Mouse (Mus musculus): ENCODE measurements around the gene Gm39566. TPM values are rescaled to one million over a fixed set of nuclear protein-coding genes. Genes with fewer than 3 reads are reported as not detected.

Gene Gm39566
- total RNA-seq, 2 experiments from 2014 or later: not detected

- DNase-seq (ENCODE audit: low spot score in 2 of 2): peak in 1 of 2 experiments; percentile 33
Measured at GRCm38 (mm10) chr11:69835326-69835965, 20.3 kb upstream of the Gm39566 start.

DNA sequence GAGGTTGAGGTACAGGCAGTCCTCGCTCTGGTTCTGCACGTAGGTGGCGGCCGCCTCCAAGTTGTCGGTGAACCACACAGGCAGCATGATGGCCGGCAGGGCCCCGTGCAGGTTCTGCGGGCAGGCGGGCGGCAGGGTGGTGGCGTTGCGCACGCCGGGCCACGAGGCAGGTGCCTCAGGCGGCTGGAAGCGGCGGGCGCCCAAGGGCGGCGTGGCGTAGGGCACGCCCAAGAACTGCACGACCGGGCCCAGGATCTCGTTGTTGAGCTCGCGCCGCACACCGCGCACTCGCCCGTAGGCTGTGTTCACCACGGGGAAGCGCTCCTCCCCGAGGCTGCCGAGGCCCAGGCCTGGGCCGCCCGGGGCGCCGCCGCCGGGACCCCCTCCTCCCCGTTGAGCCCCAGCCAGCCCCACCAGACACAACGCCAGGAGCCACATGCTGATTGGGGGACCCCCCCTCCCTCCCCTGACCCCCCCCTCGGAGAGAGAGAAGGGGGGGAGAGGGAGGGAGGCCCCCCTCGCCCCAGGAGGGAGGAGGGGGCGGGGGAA, 19.0 kb upstream of the Gm39566 start:
- DNase-seq (ENCODE audit: low spot score in 2 of 2): peak in 1 of 2 experiments; percentile 44

- DNase-seq (ENCODE audit: low spot score in 2 of 2): no peak
Measured at GRCm38 (mm10) chr11:69833554-69833953, 18.5 kb upstream of the Gm39566 start.

DNA sequence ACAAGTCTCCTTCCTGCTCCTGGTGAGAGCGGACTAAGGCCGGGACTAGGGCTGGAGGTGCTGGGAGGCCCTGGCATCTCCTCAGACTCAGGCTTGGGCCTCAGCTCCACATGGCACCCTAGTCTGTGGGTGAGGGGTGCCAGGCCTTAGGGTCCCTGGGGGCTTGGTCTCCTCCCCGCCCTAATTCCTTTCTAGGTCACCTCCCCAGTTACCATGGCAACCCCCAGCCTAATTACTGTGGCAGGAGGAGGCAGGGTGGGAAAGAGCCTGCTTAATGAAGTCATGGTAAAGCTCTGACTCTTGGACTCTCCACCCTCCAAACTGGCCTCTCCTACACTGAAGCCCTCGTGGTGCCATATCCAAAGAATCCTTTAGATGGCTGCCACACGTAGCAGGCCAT, 13.7 kb upstream of the Gm39566 start:
- DNase-seq (ENCODE audit: low spot score in 2 of 2): no peak

GRCm38 (mm10) chr11:69823456-69823855, 8.4 kb upstream of the Gm39566 start:
- no peak for DNase-seq (ENCODE audit: low spot score in 2 of 2)

GRCm38 (mm10) chr11:69822080-69822479, 7.0 kb upstream of the Gm39566 start, which contains the start of gene Spem1:
TSS of gene Spem1 (minus strand) at chr11:69822180.
- no peak for DNase-seq (ENCODE audit: low spot score in 2 of 2)

DNA sequence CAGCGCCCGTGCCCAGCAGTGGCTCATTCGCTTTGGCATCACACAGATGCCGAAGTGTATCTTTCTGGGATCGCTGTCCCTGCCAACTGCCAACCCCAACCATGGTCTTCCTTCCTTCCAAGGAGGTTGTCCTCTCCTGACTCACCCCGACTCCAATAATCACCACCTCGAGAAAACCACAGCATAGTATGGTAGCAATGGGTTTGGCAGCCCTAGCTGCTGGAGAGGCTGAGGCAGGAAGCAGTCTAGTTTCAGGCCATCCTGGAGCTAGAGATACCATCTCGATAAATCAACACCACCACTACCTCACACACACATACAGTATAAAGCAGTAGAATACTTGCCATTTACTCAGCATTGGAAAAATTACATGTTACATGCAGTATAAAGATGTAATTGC, 3.8 kb upstream of the Gm39566 start:
- DNase-seq (ENCODE audit: low spot score in 2 of 2): no peak

GRCm38 (mm10) chr11:69818365-69818764, 3.3 kb upstream of the Gm39566 start, which contains the start of gene Spem2:
TSS of gene Spem2 (minus strand) at chr11:69818465.
- DNase-seq (ENCODE audit: low spot score in 2 of 2): no peak

DNA sequence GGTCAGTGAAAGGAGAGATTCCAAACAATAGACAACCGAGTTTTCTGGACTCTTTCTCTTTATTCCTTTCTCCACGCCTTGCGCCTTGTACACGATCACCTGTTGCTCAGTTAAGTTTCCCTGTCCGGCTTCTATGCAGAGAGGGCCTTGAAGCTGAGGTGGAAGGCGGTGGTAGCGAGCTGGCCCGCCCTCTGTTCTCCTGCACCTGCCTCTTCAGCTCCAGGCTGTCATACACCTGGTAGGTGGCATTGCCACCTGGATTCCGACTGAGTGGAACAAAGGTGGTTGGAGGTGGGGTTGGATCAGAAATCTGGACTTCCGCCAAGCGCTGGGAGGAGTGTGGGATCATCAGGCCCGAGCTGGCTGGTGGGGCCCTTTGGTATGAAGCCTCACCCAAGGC, 1.4 kb upstream of the Gm39566 start:
- DNase-seq (ENCODE audit: low spot score in 2 of 2): no peak

DNA sequence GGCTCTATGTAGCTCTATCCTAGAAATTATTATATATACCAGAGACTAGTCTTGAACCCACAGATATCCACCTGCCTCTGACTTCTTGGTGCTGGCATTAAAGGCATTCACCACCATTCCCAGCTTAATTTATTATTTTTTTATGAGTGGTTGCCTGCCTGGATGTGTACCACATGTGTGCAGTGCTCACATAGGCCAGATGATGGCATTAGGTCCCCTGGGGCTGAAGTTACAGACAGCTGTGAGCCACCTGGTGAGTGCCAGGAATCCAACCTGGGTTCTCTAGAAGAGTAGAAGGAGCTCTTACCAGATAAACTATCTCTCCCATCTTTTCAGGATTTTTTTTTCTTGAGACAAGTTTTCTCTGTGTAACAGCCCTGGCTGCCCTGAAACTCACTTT, 4.8 kb downstream of the Gm39566 start:
- DNase-seq (ENCODE audit: low spot score in 2 of 2): no peak

- DNase-seq (ENCODE audit: low spot score in 2 of 2): no peak
Measured at GRCm38 (mm10) chr11:69807641-69808040, 7.5 kb downstream of the Gm39566 start.

- no peak for DNase-seq (ENCODE audit: low spot score in 2 of 2)
Measured at GRCm38 (mm10) chr11:69806378-69806777, 8.7 kb downstream of the Gm39566 start.

- no peak for DNase-seq (ENCODE audit: low spot score in 2 of 2)
Measured at GRCm38 (mm10) chr11:69804972-69805909, 9.9 kb downstream of the Gm39566 start, which contains the start of gene Tmem102. TSS of gene Tmem102 (minus strand) at chr11:69805624.

GRCm38 (mm10) chr11:69804652-69804940, 10.5 kb downstream of the Gm39566 start:
- no peak for DNase-seq (ENCODE audit: low spot score in 2 of 2)

- peak; percentile 62 to 75 for DNase-seq (ENCODE audit: low spot score in 2 of 2)
Measured at GRCm38 (mm10) chr11:69803786-69804651, 11.1 kb downstream of the Gm39566 start.

- DNase-seq (ENCODE audit: low spot score in 2 of 2): no peak
Measured at GRCm38 (mm10) chr11:69803328-69803727, 11.8 kb downstream of the Gm39566 start.

- peak; percentile 80 to 89 for DNase-seq (ENCODE audit: low spot score in 2 of 2)
Measured at GRCm38 (mm10) chr11:69802648-69803105, 12.4 kb downstream of the Gm39566 start.

DNA sequence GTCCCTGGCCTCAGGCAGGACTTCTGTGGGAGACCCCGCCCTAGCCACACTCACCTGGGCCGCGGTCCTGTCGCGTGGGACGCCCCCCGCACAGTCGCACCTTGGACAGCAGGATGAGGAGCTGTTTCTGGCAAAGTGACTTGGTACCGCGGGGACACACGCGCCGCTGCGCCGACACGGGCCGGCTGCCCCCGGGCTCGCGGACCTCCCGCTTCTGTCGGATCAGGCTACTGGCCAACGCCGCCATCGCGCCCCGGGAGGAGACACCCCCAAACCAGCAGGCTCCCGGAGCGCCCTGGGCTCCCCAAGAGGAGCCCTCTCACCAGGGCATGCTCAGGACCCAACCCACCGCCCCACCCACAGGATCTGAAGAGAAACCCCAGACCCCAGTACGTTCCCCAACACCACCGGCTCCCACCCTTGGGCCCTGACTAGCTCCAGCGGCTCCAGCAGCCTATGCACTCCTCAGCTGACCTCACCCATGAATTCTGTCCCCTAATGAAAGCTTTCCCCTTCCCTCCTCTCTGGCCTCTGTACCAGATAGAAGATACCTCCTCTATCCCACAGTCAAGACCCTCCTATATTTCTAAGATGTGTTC, 13.6 kb downstream of the Gm39566 start, which contains the start of gene Fgf11:
Gene Fgf11 (minus strand): TSS at position 479 of the 599 bp plus-strand sequence.
- DNase-seq (ENCODE audit: low spot score in 2 of 2): peak in 1 of 2 experiments; percentile 47

DNA sequence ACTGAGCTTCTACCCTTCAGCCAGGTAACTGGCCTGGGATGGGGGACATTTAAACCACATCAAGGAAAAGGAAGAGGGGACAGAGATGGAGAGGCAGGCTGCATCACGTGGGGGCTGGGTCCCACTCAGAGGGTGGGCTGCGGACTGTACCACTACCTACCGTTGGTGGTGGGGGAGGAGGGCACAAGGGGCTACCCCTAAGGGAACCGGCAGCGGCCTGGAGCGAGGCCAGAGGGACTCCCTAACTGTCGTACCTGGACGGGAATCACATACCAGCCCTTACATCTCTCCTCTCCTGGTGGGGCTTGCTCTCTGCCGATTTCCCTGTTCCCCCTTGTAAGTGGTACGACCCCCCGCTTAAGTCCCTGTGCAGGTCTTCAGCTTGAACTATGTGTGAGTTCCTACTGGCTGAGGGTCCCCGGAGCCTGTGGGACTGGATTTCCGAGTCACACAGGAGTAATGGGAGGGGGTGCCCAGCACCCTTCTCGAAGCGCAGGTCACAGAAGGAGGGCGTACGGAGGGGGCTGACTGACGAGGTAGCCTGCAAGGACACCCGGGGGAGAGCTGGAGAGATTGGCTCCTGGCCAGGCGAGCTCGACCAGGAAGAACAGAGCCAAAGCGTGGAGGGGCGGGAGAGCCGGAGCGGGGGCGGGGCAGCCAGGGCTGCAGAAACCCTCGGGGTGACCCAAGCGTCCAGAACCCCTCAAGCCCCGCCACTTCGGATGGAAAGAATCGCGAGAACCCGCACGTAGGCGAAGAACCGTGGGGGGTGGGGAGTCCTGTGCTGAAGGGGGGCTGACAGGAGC, 14.5 kb downstream of the Gm39566 start:
- DNase-seq (ENCODE audit: low spot score in 2 of 2): peak; percentile 79 to 85

- peak; percentile 78 to 79 for DNase-seq (ENCODE audit: low spot score in 2 of 2)
Measured at GRCm38 (mm10) chr11:69800138-69800391, 15.0 kb downstream of the Gm39566 start.
